Mouse (Mus musculus) retina, postnatal 7 days (tissue): Measurements from ENCODE around the gene Med29.

ENCODE experiments used
- DNase-seq: peaks from one replicate; pipeline ENCODE4 v3.0.0-alpha.2; 2012; ENCODE audit warnings: low read depth, low spot score

Med29 gene

GRCm38 (mm10) chr7:28392429-28393271 is at the start of gene Med29, which contains the start of gene Paf1:
Gene Med29 (minus strand): TSS chr7:28392708.
Gene Paf1 (plus strand): TSS chr7:28392951.
- peak; percentile 98 for DNase-seq

DNA sequence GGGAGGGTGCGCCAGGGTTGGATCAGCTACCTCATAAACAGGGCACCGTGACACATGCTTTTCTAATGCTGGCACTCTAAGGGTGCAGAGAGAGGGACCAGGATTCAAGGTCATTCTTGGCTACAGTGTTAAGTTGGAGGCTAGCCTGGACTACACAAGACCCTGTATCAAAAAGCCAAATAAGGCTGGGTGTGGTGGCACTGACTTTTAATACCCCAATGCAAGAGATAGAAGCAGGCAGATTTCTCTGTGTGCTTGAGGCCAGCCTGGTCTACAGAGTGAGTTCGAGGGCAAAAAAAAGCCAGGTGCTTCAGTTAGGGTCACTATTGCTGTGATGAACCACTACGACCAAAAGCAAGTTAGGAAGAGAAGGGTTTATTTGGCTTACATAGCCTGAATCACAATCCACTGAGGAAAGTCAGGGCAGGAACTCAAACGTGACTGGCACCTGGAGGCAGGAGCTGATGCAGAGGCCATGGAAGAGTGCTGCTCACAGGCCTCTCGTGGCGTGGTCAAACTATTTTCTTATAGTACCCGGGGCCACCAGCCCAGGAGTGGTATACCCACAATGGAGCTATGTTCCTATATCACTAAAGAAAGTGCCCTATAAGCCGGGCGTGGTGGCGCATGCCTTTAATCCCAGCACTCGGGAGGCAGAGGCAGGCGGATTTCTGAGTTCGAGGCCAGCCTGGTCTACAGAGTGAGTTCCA is 49.4 kb upstream of the Med29 start:
- no peak for DNase-seq

DNA sequence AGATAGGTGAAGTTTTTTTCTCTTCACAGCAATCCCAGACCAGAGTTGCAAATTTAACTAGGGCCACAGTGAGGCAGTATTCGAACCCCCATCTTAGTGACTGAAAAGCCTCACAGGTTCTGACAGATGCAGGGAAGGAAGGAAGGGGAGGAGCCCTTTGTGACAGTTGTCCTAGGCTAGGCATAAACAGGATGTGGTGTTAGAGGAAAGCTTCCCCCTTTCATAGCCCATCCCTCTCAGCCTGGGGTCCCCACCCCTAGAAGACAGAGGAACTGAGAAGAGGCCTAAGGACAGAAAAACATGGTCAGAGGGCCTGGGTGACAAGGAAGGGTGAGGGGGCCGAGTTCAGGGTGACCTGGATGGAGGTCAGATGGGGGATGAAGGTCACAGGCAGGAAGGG is 48.2 kb upstream of the Med29 start:
- DNase-seq: no peak

DNA sequence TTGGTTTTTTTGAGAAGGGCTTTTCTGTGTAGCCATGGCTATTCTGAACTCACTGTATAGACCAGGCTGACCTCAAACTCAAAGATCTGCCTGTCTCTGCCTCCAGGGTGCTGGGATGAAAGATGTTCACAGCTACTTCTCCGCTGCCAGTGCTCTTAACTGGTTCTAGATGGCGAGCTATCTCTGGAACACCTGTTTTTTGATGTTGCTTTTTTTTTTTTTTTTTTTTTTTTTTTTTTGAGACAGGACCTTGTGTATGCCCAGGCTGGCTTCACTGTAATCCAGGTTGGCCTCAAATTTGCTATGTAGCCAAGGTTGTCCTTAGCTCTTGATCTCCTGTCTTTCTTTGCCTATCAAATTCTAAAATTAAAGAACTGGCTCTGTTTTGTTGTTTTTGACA is 46.3 kb upstream of the Med29 start:
- DNase-seq: no peak

DNA sequence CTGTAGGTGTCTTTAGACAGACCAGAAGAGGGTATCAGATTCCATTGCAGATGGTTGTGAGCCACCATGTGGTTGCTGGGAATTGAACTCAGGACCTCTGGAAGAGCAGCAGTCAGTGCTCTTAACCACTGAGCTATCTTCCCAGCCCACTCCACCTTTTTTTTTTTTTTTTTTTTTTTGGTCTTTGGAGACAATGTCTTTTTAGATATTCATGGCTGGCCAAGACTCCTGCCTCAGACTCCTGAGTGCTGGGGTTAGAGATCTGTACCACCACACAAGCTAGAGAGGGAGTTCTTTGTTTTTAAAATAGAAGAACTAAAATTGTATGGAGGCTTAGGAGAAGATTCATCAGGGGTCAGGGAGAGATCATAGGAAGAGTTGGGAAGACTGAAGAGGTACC is 45.5 kb upstream of the Med29 start:
- no peak for DNase-seq

- DNase-seq: peak; percentile 58
These were observed 44.5 kb upstream of the Med29 start, which contains the start of gene Gmfg for GRCm38 (mm10) chr7:28436932-28437570. Gene Gmfg (plus strand): TSS chr7:28437447.

- DNase-seq: peak; percentile 99
These were observed 43.9 kb upstream of the Med29 start for GRCm38 (mm10) chr7:28436271-28436904.

DNA sequence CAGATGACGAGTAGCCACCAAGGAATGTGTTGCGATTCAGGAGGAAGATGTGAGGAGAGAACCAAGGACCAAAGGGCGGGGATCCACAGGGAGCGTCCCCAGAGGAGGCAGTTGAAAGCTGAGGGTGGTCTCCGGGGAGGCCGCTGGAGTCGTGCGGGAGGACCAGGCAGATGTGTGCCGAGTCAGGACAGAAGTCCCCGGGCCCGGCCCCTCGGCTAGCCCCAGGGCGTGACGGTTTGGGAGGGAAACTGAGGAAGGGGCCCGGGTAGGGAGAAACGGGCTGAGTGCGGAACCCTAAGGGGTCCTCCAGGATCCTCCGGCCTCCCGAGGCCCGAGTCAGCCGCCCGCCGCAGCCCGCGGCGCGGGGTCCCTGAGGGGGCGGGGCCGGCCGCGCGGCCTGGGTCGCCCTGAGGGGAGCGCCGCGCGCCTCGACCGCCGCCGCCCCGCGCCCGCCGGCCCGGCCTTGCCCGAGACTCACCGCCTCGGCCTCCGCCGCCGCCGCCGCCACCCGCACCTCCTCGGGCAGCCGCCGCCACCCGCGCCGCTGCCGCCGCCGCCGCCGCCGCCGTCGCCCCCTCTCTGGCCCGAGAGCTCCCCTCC is 43.3 kb upstream of the Med29 start:
- DNase-seq: no peak

GRCm38 (mm10) chr7:28432252-28432651 is 39.7 kb upstream of the Med29 start:
- DNase-seq: no peak

DNA sequence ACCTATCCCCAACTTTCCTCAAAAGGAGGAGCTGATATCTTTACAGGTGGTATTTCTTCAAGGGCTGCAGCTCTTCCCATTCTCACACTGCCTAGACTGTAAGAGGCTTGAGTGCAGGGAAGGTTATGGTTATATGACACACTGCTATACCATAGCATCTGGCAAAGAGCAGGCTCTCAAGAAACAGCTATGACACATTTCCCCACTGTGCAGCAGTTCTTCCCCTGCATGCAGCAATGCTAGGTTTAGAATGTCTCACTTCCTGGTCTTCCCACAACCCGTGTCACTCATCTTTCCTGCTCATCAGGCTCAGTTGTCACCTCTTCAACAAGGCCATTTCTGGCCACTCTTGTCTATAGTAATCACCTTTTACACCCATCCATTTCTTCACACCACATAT is 38.0 kb upstream of the Med29 start:
- DNase-seq: no peak

DNA sequence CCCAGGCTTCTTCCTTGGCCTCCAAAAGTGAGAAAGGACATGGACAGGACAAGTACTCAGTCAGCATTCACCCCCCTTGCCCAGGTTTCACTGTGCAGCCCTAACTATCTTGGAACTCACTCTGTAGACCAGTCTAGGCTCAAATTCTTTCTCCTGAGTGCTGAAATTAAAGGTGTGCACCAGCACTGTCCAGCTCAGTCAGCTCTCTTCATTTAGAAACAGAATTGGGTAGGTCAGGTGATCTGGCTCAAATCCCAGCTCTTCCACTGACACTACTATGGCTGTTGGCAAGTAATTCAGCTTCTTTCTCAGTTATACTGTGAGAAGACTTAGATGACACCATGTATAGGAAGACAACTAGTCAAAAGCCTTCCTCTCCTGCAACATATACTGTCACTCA is 35.2 kb upstream of the Med29 start:
- DNase-seq: no peak

DNA sequence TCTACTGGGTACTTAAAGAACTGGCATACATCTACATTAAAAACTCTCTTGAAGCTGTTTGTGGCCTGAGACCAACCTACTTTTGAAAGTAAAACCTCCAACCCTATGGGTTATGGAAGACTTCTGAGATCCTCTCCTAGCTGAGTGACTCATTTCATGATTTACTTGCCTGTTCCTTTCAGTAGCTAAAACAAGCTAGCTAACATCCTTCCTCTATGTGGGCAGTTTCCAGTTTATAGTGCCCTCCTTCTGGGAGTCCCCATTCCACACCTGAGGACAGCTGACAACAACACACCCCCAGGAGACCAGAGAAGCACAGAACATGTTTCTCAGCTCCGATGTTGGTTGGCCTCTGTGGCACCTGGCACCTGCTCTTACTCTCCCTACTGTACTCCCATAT is 30.5 kb upstream of the Med29 start:
- DNase-seq: no peak

DNA sequence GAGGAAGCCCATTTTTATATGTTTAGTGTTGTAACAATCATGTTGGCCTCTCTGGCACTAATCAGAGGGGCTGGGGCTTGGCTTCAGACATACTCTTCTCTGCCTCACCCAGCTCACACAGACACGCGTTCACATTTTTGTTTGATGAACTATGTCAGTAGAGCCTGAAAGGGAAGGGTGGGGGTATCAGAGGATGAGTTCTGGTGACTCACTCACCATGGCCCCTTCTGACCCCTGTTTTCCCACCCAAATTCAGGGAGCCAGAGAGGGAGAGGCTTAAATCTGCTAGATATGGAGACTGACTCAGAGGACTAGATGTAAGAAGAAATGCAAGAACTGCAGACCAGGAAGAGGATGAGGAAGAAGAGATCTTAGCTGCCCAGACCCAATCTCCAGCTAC is 26.9 kb upstream of the Med29 start:
- no peak for DNase-seq

GRCm38 (mm10) chr7:28418096-28418670 is 25.7 kb upstream of the Med29 start:
- no peak for DNase-seq

DNA sequence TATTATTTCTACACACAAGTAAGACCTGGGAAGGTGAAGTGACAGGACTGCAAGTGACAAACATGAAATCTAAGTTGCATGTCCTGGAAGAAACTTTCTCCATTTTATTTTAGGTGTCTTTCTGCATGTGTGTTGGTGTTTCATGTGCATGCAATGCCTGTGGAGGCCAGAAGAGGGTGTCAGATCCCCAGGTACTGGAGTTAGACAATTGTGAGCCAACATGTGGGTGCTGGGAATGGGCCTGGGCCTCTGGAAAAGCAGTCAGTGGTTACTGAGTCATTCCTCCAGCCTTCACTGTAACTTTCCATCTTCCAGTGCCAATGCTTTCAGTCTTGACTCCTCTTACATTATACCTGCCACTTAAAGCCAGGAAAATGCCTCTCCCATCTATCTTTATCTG is 24.9 kb upstream of the Med29 start:
- DNase-seq: no peak

- DNase-seq: no peak
These were observed 20.3 kb upstream of the Med29 start for GRCm38 (mm10) chr7:28412826-28413225.

DNA sequence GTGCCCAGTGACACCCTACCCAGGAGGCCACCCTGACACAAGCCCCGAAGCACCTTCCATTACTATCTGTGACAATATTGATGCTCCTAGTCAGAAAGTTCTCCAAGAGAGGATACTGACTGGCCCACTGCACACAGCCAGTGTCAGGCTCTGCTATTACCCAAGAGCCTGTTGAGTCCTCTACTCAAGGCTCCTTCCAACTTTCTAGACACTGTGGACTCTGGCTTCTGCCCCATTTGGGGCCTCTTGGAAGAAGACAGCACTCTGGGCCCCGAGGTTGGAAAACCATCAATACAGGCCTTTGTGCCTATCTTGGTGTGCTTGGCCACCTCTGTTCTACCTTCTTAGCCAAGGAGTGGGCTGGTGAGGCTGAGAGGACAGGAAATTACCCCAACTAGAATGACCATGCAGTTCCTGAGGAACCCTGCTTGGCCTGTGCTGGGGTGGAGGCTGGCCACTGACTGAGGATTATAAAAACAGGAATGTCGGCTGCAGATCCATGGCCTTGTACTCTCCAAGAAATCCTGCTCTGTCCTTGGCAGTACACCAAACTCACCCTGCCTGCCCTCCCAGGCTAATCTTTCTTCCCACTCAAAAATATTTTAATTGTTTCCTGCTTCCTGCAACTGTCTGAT is 18.4 kb upstream of the Med29 start:
- DNase-seq: no peak

- DNase-seq: no peak
These were observed 9.4 kb upstream of the Med29 start for GRCm38 (mm10) chr7:28401942-28402341.

GRCm38 (mm10) chr7:28401030-28401429 is 8.5 kb upstream of the Med29 start:
- DNase-seq: no peak

DNA sequence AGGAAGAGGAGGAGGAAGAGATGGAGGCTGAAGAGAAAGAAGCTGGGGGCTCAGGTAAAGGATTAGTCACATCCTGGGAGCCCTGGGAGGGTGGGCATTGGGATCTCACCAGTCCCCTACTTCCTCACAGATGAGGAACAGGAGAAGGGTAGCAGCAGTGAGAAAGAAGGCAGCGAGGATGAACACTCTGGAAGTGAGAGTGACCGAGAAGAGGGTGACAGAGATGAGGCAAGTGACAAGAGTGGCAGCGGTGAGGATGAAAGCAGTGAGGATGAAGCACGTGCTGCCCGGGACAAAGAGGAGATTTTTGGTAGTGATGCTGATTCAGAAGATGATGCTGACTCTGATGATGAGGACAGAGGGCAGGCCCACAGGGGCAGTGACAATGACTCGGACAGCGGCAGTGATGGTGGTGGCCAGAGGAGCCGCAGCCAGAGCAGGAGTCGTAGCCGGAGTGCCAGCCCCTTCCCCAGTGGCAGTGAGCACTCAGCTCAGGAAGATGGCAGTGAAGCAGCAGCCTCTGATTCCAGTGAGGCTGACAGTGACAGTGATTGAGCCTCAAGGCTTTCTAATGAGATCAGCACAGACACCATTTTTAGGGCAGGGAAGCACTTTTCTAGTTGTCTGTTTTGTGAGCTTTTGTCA is 6.3 kb upstream of the Med29 start:
- DNase-seq: no peak
